Mouse (Mus musculus): ENCODE data around the gene Cers2.

Cers2 gene

GRCm38 (mm10) chr3:95289419-95289818 lies 25.2 kb upstream of the Cers2 start:
- no peak for DNase-seq (ENCODE audit: low spot score in 2 of 2)

- DNase-seq (ENCODE audit: low spot score in 2 of 2): no peak
Observed at GRCm38 (mm10) chr3:95290156-95290555, 24.4 kb upstream of the Cers2 start.

GRCm38 (mm10) chr3:95291041-95291440 lies 23.6 kb upstream of the Cers2 start:
- DNase-seq (ENCODE audit: low spot score in 2 of 2): no peak

- no peak for DNase-seq (ENCODE audit: low spot score in 2 of 2)
Observed at GRCm38 (mm10) chr3:95292899-95293298, 21.7 kb upstream of the Cers2 start.

- DNase-seq (ENCODE audit: low spot score in 2 of 2): no peak
Observed at GRCm38 (mm10) chr3:95293537-95293936, 21.1 kb upstream of the Cers2 start.

- no peak for DNase-seq (ENCODE audit: low spot score in 2 of 2)
Observed at GRCm38 (mm10) chr3:95294316-95294715, 20.3 kb upstream of the Cers2 start.

GRCm38 (mm10) chr3:95294718-95295117 lies 19.9 kb upstream of the Cers2 start:
- DNase-seq (ENCODE audit: low spot score in 2 of 2): no peak

- DNase-seq (ENCODE audit: low spot score in 2 of 2): no peak
Observed at GRCm38 (mm10) chr3:95295321-95296102, 19.1 kb upstream of the Cers2 start.

GRCm38 (mm10) chr3:95296103-95296469 lies 18.5 kb upstream of the Cers2 start:
- DNase-seq (ENCODE audit: low spot score in 2 of 2): no peak

GRCm38 (mm10) chr3:95298018-95298417 lies 16.6 kb upstream of the Cers2 start:
- no peak for DNase-seq (ENCODE audit: low spot score in 2 of 2)

GRCm38 (mm10) chr3:95301204-95301796 lies 13.3 kb upstream of the Cers2 start:
- DNase-seq (ENCODE audit: low spot score in 2 of 2): no peak

- DNase-seq (ENCODE audit: low spot score in 2 of 2): no peak
Observed at GRCm38 (mm10) chr3:95306244-95306643, 8.3 kb upstream of the Cers2 start.

- no peak for DNase-seq (ENCODE audit: low spot score in 2 of 2)
Observed at GRCm38 (mm10) chr3:95307100-95307499, 7.5 kb upstream of the Cers2 start, which contains the start of gene Anxa9. Anxa9 (minus strand) TSS chr3:95307176.

GRCm38 (mm10) chr3:95310496-95310895 lies 4.1 kb upstream of the Cers2 start:
- DNase-seq (ENCODE audit: low spot score in 2 of 2): no peak

GRCm38 (mm10) chr3:95310968-95311882 lies 3.4 kb upstream of the Cers2 start:
- peak in 1 of 2 experiments; percentile 75 for DNase-seq (ENCODE audit: low spot score in 2 of 2)

- peak; percentile 60 to 69 for DNase-seq (ENCODE audit: low spot score in 2 of 2)
Observed at GRCm38 (mm10) chr3:95312623-95313022, 2.0 kb upstream of the Cers2 start.

GRCm38 (mm10) chr3:95313476-95313875 lies 1.1 kb upstream of the Cers2 start:
- no peak for DNase-seq (ENCODE audit: low spot score in 2 of 2)

- DNase-seq (ENCODE audit: low spot score in 2 of 2): no peak
Observed at GRCm38 (mm10) chr3:95314075-95314474, 516 bp upstream of the Cers2 start.

GRCm38 (mm10) chr3:95315094-95315843 lies 678 bp downstream of the Cers2 start:
- peak; percentile 88 to 93 for DNase-seq (ENCODE audit: low spot score in 2 of 2)

- DNase-seq (ENCODE audit: low spot score in 2 of 2): no peak
Observed at GRCm38 (mm10) chr3:95315844-95316550, 1.4 kb downstream of the Cers2 start.

Data from urinary bladder, postnatal 36 days (tissue).